Mouse (Mus musculus): ENCODE measurements around the gene Cemip.
A peak's percentile ranks its signal among the peaks of the same experiment; 100 is the strongest.

Gene Cemip

GRCm38 (mm10) chr7:84026950-84027585 is 59.2 kb downstream of the Cemip start:
- DNase-seq: no peak

- DNase-seq: no peak
Measured at GRCm38 (mm10) chr7:84026090-84026489, 60.2 kb downstream of the Cemip start.

- no peak for DNase-seq
Measured at GRCm38 (mm10) chr7:84023466-84023865, 62.8 kb downstream of the Cemip start.

- DNase-seq: no peak
Measured at GRCm38 (mm10) chr7:84022462-84022861, 63.8 kb downstream of the Cemip start.

DNA sequence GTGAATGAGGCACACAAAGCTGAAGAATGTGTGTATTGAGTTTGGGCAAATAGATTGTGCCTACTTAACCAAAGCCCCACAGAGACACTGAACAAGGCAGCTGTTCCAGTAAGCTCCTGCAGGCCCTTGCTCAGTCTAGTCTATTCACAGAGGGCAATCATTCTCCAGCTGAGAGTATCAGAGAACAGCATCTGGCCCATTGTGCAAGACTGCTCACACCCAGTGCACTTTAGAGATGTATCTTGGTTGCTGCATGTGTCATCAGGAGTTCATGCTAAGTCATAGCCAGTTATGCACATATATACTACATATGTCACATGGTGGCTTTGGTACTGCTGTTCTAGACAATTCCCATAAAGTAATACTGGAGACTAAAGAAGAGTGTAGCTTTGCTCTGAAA is 66.9 kb downstream of the Cemip start:
- no peak for DNase-seq

DNA sequence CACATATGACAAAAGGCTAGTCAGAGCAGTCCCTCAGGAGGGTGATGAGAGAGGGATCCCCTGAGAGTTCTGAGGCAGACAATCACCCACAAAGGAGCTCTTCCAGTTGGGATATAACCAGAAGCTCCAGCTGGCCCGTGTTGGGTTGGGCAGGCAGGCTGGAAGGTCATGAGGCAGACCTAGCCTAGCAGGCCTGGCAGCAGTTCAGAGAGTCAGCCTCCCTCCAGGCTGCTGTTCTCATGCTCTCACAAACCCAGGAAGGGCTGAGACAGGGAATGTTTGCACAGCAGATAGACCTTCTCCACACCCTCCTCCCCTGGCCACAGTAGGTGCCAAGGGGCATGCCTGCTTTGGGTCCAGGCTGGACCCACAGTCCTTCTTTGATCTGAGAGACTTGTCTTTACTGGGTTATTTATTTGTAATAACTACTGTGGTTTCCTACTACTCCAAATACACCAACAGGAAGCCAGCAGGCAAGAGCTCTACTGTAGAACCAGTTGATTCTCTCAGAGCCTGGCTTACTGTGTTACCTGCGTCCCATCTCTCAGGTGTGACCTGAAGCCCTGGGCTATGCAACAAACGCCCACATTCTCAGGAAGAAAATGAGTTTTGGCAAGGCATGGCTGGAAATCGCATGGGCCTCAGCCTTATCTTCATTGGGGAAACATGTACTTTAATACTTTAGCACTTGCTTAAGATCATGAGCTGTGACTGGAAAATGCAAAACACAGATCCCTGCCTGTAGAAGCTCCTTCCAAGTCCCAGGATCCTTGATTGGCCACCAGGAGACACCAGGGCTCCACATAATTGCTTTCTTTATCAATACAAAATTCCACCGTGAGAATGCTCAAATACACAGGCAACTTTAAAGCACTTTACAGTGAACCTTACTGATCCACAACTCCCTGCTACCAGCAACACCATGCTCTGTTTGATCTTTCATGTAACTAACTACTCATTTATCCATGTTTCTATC is 67.7 kb downstream of the Cemip start:
- peak; percentile 69 to 76 for DNase-seq

DNA sequence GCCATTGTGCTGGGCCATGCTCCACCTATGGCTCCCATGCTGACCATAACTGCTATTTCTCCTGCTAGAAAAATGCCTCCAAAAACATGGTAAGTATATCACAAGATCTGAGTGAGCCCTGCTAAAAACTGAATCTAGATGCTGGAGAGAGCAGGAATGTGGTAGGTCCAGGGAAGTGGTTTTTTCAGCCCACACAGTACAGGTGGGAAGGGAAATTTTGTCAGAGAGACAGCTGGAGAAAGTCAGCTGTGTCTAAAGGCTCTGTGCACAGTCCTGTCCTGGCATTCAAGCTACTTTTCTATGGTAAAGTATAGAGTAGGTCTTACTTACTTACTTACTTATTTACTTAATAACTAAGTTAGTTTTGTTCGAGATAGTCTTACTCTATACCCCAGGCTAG is 71.3 kb downstream of the Cemip start:
- no peak for DNase-seq

- peak; percentile 11 to 24 for DNase-seq
Measured at GRCm38 (mm10) chr7:84013656-84014055, 72.6 kb downstream of the Cemip start.

- no peak for DNase-seq
Measured at GRCm38 (mm10) chr7:84004357-84004756, 81.9 kb downstream of the Cemip start.

DNA sequence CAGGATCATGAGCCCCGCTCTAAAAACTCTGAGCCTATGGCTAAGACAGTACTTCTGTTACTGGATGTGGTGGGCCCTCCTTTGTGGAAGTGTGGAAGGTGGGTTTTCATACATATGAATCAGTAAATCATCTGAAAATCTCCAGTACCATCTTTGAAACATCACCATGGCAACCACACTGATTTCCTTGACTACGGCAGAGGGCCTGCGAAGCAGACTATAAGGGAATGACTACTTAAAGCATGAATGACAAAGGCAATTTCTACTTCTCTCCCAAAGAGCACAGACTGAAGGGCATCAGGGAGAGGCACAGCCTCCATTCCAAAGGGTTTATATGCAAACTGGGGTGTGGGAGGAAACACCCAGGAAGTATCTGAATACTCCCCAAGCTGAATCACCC is 84.8 kb downstream of the Cemip start:
- DNase-seq: no peak

DNA sequence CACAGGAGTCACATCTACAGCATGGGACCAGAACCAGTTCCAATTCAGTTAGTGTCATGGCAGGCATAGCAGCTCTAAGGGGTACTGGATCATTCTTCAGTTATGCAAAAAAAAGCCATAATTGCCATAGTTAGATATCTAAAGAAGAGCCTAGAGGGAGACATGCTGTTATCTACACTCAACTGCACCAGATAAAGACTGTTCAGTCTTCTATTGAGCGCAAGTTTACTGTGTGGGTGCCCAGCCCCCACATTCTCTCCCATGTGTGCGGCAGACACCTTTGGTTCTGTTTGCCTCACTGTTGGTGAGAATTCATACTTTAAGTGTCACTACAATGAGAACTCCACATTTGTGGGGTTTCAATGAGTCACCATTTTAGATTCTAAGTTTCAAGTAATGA is 85.6 kb downstream of the Cemip start:
- DNase-seq: no peak

GRCm38 (mm10) chr7:83999647-84000046 is 86.7 kb downstream of the Cemip start:
- DNase-seq: no peak

DNA sequence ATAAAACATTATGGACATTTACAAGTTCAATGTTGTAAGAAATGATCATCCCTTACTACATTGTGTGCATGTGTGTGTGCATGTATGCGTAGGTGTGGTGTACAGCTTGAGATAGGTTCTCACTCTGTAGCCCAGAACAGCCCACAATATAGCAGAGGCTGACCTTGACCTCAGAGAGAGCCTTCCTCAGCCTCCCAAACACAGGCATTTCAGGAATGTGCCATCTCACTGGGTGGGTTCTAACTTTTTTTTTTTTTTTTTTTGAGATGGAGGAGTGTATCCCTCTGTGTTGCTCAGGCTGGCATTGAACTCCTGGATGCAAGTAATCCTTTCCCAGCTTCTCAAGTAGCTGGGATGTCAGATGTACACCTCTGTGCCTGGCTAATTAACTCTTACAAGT is 92.0 kb downstream of the Cemip start:
- DNase-seq: no peak

DNA sequence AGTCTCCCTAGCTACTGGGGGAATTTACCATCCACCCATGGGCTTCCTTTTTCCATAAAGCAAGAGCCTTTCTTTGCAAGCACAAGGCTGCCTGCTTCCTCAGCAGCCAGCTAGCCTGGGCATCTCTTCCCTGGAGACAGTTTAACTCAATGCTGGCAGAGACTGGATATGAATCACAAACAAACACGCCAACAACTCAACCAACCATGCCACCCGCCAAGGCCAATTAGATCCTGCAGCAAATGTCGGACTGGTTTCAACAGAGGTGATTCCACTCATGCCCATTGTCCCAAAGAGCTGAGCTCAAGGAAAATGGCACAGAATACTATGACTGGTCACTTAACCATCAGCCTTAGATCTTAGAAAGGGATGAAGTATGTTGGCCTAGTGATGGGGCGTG is 97.0 kb downstream of the Cemip start:
- no peak for DNase-seq

DNA sequence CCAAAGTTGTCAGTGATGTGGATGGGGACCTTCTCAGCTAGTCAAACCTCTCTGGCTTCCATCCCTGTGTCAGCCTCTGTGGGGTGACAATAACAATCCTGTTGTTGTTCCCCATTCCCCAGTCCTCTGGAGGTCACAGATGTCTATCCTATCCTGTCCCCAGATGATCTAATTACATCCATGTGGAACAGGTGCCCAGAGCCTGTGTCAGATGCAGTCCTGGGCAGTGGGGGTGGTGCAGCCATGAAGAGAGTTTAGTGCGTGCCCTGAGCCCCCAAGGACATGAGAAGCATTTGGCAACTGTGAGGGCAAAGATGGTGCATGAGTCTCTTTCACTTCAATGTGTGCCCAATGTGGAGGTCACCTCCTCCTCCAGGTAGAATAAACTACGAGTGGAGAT is 100.6 kb downstream of the Cemip start:
- DNase-seq: no peak

GRCm38 (mm10) chr7:83982566-83982965 is 103.7 kb downstream of the Cemip start:
- peak in 1 of 2 experiments; percentile 3 for DNase-seq

DNA sequence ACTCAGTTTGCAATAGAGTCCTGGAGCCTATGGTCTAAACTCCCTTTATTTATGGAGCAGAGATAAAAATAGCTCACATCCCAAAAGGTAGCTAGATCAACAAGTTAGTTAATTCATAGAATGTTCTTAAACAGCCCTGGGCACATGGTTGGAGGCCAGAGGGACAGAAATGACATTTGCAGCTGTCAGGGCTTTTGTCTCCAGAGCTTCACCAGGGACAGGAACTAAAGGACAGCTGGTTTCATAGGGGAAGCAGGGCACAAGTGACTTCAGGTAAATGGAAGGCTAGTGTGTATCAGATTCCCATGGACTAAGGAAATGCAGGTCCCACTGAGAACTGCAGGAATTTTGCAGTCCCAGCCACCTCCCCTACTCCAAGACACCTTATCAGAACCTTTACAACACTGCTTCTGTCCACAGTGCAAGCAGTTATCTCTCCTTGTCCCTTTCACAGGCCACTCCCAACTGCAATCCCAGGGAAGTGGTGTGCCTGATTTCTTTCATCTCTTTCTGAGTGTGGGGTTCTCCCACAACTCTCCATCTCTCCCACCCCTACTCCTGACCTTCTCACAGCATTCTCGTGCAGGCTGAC is 107.3 kb downstream of the Cemip start:
- DNase-seq: no peak

GRCm38 (mm10) chr7:83978410-83978809 is 107.9 kb downstream of the Cemip start:
- DNase-seq: no peak

DNA sequence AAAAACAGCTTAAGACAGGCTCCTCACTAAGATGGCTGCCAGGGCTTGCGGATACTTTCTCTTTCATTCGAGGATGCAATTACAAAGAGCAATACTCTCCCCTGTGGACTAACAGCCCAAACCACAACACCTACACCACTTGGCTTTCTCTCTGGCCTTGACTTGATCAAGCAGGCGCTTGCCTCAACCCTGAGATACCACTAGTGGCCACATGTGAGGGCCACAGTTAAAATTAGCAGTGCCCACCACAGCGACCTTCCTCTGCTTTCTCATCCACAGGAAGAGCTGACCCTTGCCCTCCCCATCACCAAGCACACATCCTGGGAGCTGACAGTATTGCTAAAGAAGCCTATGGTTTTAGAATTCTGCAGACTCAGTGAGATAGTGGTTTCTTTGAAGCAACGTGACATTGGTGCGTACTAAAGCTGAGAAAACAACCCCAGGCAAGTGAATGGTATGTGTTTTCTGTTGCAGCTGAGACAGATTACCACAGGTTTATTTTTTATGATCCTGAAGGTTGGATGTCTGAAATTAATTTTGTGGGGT is 109.8 kb downstream of the Cemip start:
- no peak for DNase-seq

- no peak for DNase-seq
Measured at GRCm38 (mm10) chr7:83975283-83975682, 111.0 kb downstream of the Cemip start.

- DNase-seq: peak; percentile 12 to 27
Measured at GRCm38 (mm10) chr7:83972485-83972884, 113.8 kb downstream of the Cemip start.

DNA sequence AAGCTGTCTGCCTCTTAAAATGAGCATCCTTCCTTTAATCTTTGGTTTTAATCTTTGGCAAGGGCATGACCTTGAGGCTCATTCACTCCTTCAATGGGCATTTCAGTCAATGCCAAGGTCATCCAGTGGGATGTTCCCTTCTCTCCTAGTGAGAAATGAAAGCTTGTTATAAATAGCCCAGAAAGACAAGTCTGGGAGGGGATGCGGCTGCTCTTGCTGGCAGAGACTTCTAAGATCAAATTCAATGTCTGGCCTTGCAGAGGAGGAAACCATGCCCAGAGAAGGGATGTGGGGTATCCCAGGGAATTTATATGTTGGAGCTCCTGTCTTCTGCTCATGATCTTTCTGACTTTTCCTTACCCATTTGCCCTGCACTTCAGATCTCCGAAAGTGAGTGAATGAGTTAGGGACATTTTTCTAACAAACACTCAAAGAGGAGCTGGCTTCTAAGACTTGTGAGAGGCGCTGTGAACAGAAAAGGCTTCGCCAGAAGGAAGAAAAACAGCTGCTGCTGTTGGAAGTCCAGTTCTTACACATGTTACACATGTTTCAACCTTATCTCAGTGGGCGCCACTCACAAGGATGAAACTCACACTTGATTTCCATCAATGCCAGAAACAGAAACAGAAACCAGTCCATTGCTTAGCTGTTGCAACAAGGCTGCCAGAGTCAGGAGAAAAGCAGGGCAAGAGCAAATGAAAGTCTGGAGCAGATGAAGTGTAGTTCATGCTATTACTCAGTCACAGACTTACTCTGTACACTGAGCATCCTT is 120.1 kb downstream of the Cemip start:
- peak in 1 of 2 experiments; percentile 33 for DNase-seq

DNA sequence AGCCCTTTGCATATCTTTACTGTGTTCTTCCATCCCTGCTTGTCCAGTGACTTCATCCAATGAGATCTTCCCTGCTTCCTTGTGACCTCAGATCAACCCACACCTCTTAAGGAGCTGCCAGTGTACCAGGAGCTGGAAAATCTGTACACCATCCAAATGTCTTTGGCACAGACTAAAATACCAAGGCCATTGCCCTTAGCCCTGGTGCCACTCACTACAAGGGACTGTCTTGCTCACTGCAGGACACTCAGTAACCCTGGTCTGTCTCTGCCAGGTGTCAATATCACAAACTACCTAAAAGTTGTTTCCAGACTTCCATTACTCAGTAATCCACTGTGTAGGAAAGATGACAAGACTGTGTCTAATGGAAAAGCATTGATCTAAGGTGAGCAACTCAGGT is 121.1 kb downstream of the Cemip start:
- DNase-seq: no peak

Data from lung, adult 18-20 months (tissue).